Mouse (Mus musculus): ENCODE measurements around the gene Asl.

Gene Asl

DNA sequence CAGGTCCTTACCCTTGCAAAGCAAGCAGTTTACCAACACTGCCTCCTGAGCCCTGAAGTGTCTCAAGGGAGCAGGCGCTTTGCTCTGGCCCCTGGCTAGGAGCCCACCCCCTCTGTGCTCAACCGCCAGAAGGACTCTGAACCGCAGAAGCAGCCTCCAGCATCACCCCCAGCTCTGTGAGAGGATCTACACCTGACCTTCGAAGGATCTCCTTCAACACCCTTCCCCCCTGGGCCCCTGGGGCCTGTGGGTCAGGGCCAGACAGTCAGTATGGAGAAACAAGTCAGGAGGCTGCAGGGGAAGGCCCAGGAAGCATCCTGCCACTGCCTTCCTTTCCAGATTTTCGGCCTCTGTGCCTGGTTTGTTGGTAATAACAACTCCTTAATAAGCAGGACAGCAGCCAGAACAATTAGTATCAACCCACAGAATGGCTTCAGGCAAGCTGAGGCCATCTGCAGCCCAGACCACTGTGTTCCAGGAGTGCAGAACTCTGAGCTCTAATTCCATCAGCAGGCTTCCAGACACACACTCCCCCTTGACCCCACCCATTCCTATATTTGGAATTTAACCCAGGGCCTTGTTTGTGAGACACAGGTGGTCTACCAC lies 7.6 kb downstream of the Asl start:
- in situ Hi-C loops (cut with MboI; ENCODE audit: low pct_unique_long_range_greater_than_20kb in 1 of 2, low sequenced_read_pairs in 2 of 2, unreplicated experiment in 1 of 2) = no loop called here

- in situ Hi-C loops (cut with MboI; ENCODE audit: low pct_unique_long_range_greater_than_20kb in 1 of 2, low sequenced_read_pairs in 2 of 2, unreplicated experiment in 1 of 2) = no loop called here
These were observed 9.6 kb downstream of the Asl start for GRCm38 (mm10) chr5:130019461-130019860.

GRCm38 (mm10) chr5:130015104-130015503 lies 13.9 kb downstream of the Asl start:
- in situ Hi-C loops (cut with MboI; ENCODE audit: low pct_unique_long_range_greater_than_20kb in 1 of 2, low sequenced_read_pairs in 2 of 2, unreplicated experiment in 1 of 2) = no loop called here

- in situ Hi-C loops (cut with MboI; ENCODE audit: low pct_unique_long_range_greater_than_20kb in 1 of 2, low sequenced_read_pairs in 2 of 2, unreplicated experiment in 1 of 2) = no loop called here
These were observed 18.1 kb downstream of the Asl start for GRCm38 (mm10) chr5:130010961-130011360.

- in situ Hi-C loops (cut with MboI; ENCODE audit: low pct_unique_long_range_greater_than_20kb in 1 of 2, low sequenced_read_pairs in 2 of 2, unreplicated experiment in 1 of 2) = no loop called here
These were observed 19.3 kb downstream of the Asl start for GRCm38 (mm10) chr5:130009784-130010183.

GRCm38 (mm10) chr5:130008034-130008590 lies 20.9 kb downstream of the Asl start:
- in situ Hi-C loops (cut with MboI; ENCODE audit: low pct_unique_long_range_greater_than_20kb in 1 of 2, low sequenced_read_pairs in 2 of 2, unreplicated experiment in 1 of 2) = no loop called here

- in situ Hi-C loops (cut with MboI; ENCODE audit: low pct_unique_long_range_greater_than_20kb in 1 of 2, low sequenced_read_pairs in 2 of 2, unreplicated experiment in 1 of 2) = no loop called here
These were observed 21.7 kb downstream of the Asl start for GRCm38 (mm10) chr5:130007344-130007743.

DNA sequence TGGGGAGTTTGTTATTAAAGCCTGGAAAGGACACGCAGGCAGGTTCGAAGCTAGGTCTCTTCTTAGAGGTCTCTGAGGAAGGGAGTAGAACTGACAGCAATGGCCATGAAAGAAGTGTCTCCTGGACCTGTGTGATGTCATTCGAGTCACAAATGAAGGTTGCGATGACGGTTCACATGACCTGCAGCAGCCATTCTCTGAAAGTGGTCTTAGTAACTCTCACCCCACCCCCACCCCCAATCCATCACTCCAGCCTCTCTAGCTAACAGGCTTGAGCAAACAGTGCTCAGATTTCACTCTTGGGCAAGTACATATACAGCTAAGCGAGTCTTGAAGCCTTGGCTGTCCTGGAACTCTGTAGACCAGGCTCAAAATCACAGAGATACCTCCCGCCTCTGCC lies 25.8 kb downstream of the Asl start:
- in situ Hi-C loops (cut with MboI; ENCODE audit: low pct_unique_long_range_greater_than_20kb in 1 of 2, low sequenced_read_pairs in 2 of 2, unreplicated experiment in 1 of 2) = no loop called here

- in situ Hi-C loops (cut with MboI; ENCODE audit: low pct_unique_long_range_greater_than_20kb in 1 of 2, low sequenced_read_pairs in 2 of 2, unreplicated experiment in 1 of 2) = no loop called here
These were observed 26.5 kb downstream of the Asl start, which contains the start of gene Gusb for GRCm38 (mm10) chr5:130002301-130003146. Gene Gusb, minus strand, starts transcription at chr5:130003049.

- in situ Hi-C loops (cut with MboI; ENCODE audit: low pct_unique_long_range_greater_than_20kb in 1 of 2, low sequenced_read_pairs in 2 of 2, unreplicated experiment in 1 of 2) = no loop called here
These were observed 27.6 kb downstream of the Asl start for GRCm38 (mm10) chr5:130001356-130001987.

GRCm38 (mm10) chr5:130000735-130001134 lies 28.3 kb downstream of the Asl start:
- in situ Hi-C loops (cut with MboI; ENCODE audit: low pct_unique_long_range_greater_than_20kb in 1 of 2, low sequenced_read_pairs in 2 of 2, unreplicated experiment in 1 of 2) = no loop called here

DNA sequence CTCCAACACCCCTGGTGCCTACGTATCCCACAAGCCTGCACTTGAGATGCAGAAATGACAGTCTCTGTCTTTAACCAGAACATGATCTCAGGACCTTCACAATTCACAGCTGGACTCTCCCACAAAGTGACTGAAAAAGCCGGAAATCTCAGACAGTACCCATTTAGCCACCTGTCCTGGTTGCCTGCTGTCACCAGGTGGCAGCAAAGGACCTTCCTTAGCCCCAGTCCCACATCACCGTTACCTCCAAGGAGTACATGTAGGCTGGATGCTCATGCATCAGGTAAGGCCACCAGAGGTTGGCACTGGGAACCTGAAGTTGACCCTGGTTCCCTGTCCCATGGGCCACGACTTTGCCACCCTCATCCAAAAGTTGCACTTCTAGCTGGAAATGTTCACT lies 29.9 kb downstream of the Asl start:
- in situ Hi-C loops (cut with MboI; ENCODE audit: low pct_unique_long_range_greater_than_20kb in 1 of 2, low sequenced_read_pairs in 2 of 2, unreplicated experiment in 1 of 2) = no loop called here

- in situ Hi-C loops (cut with MboI; ENCODE audit: low pct_unique_long_range_greater_than_20kb in 1 of 2, low sequenced_read_pairs in 2 of 2, unreplicated experiment in 1 of 2) = no loop called here
These were observed 31.3 kb downstream of the Asl start for GRCm38 (mm10) chr5:129997700-129998099.

DNA sequence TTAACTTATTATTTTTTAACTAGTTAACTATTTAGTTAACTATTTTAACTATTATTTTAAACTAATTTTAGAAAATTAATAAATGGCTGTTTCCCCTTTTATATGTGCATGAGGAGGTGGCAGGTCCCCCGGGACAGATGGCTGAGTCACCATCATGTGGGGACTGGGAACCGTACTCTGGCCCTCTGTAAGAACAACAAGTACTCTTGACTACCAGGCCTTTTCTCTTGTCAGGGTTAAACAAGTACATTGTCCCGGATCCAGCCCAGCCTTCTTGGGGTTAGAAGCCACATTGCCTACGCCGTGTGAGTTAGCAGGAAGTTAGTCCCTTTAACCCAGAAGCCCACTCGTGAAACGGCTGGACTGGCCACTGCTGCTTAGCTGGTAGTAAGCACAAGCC lies 34.1 kb downstream of the Asl start:
- in situ Hi-C loops (cut with MboI; ENCODE audit: low pct_unique_long_range_greater_than_20kb in 1 of 2, low sequenced_read_pairs in 2 of 2, unreplicated experiment in 1 of 2) = no loop called here

GRCm38 (mm10) chr5:129993374-129993773 lies 35.7 kb downstream of the Asl start:
- in situ Hi-C loops (cut with MboI; ENCODE audit: low pct_unique_long_range_greater_than_20kb in 1 of 2, low sequenced_read_pairs in 2 of 2, unreplicated experiment in 1 of 2) = no loop called here

DNA sequence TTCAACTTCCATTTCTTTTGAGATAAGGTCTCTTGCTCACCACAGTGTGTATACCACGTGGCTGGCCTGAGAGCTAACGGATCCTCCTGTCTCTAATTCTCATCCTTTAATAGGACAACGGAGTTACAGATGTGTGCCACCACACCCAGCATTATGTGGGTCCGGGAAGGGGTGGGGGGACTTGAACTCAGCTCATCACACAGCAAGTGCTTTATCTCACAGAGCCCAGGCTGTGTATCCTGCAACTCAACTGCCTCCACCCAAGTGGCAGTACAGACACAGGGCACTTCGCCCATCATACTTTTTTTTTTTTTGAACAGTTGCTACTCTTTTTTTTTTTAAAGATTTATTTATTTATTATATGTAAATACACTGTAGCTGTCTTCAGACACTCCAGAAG lies 37.1 kb downstream of the Asl start:
- in situ Hi-C loops (cut with MboI; ENCODE audit: low pct_unique_long_range_greater_than_20kb in 1 of 2, low sequenced_read_pairs in 2 of 2, unreplicated experiment in 1 of 2) = no loop called here

- in situ Hi-C loops (cut with MboI; ENCODE audit: low pct_unique_long_range_greater_than_20kb in 1 of 2, low sequenced_read_pairs in 2 of 2, unreplicated experiment in 1 of 2) = no loop called here
These were observed 39.7 kb downstream of the Asl start for GRCm38 (mm10) chr5:129989376-129989775.

GRCm38 (mm10) chr5:129980216-129980615 lies 48.8 kb downstream of the Asl start:
- in situ Hi-C loops (cut with MboI; ENCODE audit: low pct_unique_long_range_greater_than_20kb in 1 of 2, low sequenced_read_pairs in 2 of 2, unreplicated experiment in 1 of 2) = no loop called here

DNA sequence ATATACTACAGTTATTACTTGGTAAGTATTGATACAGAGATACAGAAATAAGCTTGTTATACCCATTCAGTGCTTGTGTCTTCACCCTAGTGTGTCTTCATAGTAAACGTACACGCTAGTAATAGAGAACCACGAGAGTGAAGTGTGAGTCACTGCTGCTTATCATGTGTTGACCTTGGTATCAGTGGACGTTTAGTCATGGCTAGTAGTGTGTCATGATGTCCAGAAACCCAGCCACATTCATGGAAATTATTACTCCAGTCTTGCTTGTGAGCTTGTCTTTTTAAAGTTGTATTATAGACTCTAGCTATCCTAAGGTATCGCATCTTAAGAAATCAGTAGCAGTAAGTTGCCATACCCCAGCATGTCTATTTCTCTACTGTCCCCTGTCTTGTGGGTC lies 50.4 kb downstream of the Asl start:
- in situ Hi-C loops (cut with MboI; ENCODE audit: low pct_unique_long_range_greater_than_20kb in 1 of 2, low sequenced_read_pairs in 2 of 2, unreplicated experiment in 1 of 2) = no loop called here

Measured in mouse embryonic stem cell (cell line).